Mouse (Mus musculus) heart, adult 2 months (tissue): ENCODE measurements at regions not wholly inside any gene's neighbourhood (a gene's known extent, or its start where the extent isn't known, plus 50 kb on each side); places are given as distances from the start of the nearest gene placed in this dataset.

ENCODE experiments used
- DNase-seq, 2 experiments: peaks; one replicate each; pipeline ENCODE4 v3.0.0; 2021
- H3K27ac ChIP-seq: fragments of 200-600 bp; 2 replicates; pipeline ENCODE4 v1.8.1; 2022
- H3K27me3 ChIP-seq: fragments of 200-500 bp; 2 replicates; pipeline ENCODE4 v1.6.1; 2012; ENCODE audit warnings: mild to moderate bottlenecking, low read length, inconsistent platforms, mixed read lengths; ENCODE audit not compliant: control insufficient read depth, insufficient read depth
- H3K36me3 ChIP-seq: fragments of 200-500 bp; 2 replicates; pipeline ENCODE4 v1.6.1; 2012; ENCODE audit warnings: low read length, inconsistent platforms; ENCODE audit not compliant: control insufficient read depth, insufficient read depth
- H3K4me1 ChIP-seq: fragments of 200-500 bp; 2 replicates; pipeline ENCODE4 v1.6.1; 2011; ENCODE audit warnings: low read length; ENCODE audit not compliant: control insufficient read depth, insufficient read depth
- H3K4me3 ChIP-seq: fragments of 200-600 bp; 2 replicates; pipeline ENCODE4 v1.8.1; 2022
- H3K79me2 ChIP-seq: fragments of 200-500 bp; replicated peaks from 2 replicates; pipeline ENCODE4 v1.6.1; 2012; ENCODE audit warnings: mild to moderate bottlenecking, inconsistent platforms, low read length, moderate library complexity, mixed read lengths; ENCODE audit not compliant: control insufficient read depth, insufficient read depth
- H3K9ac ChIP-seq: fragments of 200-500 bp; 2 replicates; pipeline ENCODE4 v1.6.1; 2012; ENCODE audit warnings: low read depth, mild to moderate bottlenecking, control low read depth, inconsistent platforms, low read length, mixed read lengths
- CTCF ChIP-seq: fragments of 200-600 bp; IDR thresholded peaks from 2 replicates; pipeline ENCODE4 v1.8.1; 2022; ENCODE audit warnings: antibody characterized with exemption, mild to moderate bottlenecking, moderate library complexity
- EP300 ChIP-seq: fragments of 200-500 bp; IDR thresholded peaks from 2 replicates; pipeline ENCODE4 v1.6.1; 2011; ENCODE audit warnings: low read depth, low read length, control low read depth; ENCODE audit not compliant: insufficient read depth
- POLR2A ChIP-seq: fragments of 200-500 bp; IDR thresholded peaks from 2 replicates; pipeline ENCODE4 v1.6.1; 2011; ENCODE audit warnings: mild to moderate bottlenecking, low read depth, low read length, control low read depth; ENCODE audit not compliant: insufficient read depth
- WGBS: fragments of 180-500 bp; shearing (Covaris S2); methylation state at CpG from one replicate; pipeline ENCODE4 v1.1.7; 2018; 5-methylcytosine and 5-hydroxymethylcytosine counted together
- intact Hi-C: fragments of 180-260 bp; cut with DNase I; formaldehyde crosslinking; loops from one replicate; pipeline ENCODE4 v1.15.1; 2025

GRCm38 (mm10) chr5:132843284-132843683 is 300.1 kb upstream of the Auts2 start:
- Histone ChIP-seq H3K36me3 (no peaks in the 10 kb centered on the region), H3K27me3 (no peaks in the 10 kb centered on the region), H3K4me1 (no peaks in the 10 kb centered on the region), H3K27ac (no peak overlapping the region), H3K4me3 (no peak overlapping the region), H3K79me2 (no peaks in the 10 kb centered on the region), H3K9ac (no peak overlapping the region)
- intact Hi-C loops: no loop called here
- TF ChIP-seq POLR2A (no peak), CTCF (no peak), EP300 (no peak)
- 39% methylated on average over 3 of the region's 3 CpGs for WGBS
- DNase-seq: no peak

DNA sequence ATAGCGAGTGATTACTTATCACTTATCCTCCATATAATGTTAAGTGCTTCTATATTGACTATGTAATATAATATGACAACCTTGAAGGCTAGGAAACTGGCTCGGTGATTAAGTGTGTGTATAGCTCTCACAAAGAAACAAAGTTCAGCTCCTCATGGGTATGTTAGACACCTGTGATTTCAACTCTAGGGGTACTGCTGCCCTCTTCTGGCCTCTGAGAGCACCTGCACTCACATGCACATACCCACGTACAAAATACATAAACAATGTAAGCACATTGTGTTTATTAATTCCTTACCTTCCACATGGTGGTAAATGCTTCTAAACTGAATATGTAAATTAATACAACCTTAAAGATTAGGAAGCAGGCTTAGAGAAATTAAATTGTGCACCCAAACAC is 298.6 kb upstream of the Auts2 start:
- Histone ChIP-seq H3K4me1 (no peaks in the 10 kb centered on the region), H3K4me3 (no peak overlapping the region), H3K9ac (no peak overlapping the region), H3K27me3 (no peaks in the 10 kb centered on the region), H3K27ac (no peak overlapping the region), H3K79me2 (no peaks in the 10 kb centered on the region), H3K36me3 (no peaks in the 10 kb centered on the region)
- DNase-seq: no peak
- no peak for TF ChIP-seq POLR2A
- TF ChIP-seq CTCF: peak; percentile 24
- WGBS: 93% methylated on average over 3 of the region's 3 CpGs
- intact Hi-C loops: no loop called here

- no peaks in the 10 kb centered on the region for H3K36me3 ChIP-seq
- no peaks in the 10 kb centered on the region for H3K79me2 ChIP-seq
- H3K9ac ChIP-seq: no peak overlapping the region
- no peaks in the 10 kb centered on the region for H3K4me1 ChIP-seq
- no peaks in the 10 kb centered on the region for H3K27me3 ChIP-seq
- TF ChIP-seq EP300 (no peak), CTCF (no peak), POLR2A (no peak)
- H3K27ac ChIP-seq: no peak overlapping the region
- 34% methylated on average over 2 of the region's 2 CpGs for WGBS
- DNase-seq: no peak
- H3K4me3 ChIP-seq: no peak overlapping the region
- intact Hi-C loops: no loop called here
Observed at GRCm38 (mm10) chr5:132837420-132837819, 294.3 kb upstream of the Auts2 start.

DNA sequence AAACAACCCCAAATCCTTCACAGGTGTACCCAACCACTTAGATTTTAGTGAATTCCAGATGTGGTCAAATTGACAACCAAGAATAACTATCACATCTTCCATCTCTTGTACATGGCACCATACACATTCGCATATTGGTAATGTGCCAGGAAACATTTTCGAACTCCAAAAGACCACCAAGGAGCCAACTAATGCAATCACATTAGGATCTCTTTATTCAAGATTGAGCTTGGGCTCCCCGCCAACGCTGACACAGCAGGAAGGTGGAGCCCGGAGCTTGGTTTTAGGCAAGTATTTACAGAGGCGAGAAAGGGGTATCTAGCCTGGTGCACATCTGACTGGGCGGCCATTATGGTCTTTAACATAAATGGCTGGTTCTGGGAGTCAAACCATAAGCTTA is 285.8 kb upstream of the Auts2 start:
- Histone ChIP-seq H3K4me3 (no peak overlapping the region), H3K27me3 (no peaks in the 10 kb centered on the region), H3K9ac (no peak overlapping the region), H3K79me2 (no peaks in the 10 kb centered on the region), H3K4me1 (no peaks in the 10 kb centered on the region), H3K27ac (no peak overlapping the region), H3K36me3 (no peaks in the 10 kb centered on the region)
- intact Hi-C loops: no loop called here
- WGBS: 83% methylated on average over 7 of the region's 7 CpGs
- no peak for DNase-seq
- no peak for TF ChIP-seq POLR2A
- TF ChIP-seq EP300: no peak
- no peak for TF ChIP-seq CTCF

DNA sequence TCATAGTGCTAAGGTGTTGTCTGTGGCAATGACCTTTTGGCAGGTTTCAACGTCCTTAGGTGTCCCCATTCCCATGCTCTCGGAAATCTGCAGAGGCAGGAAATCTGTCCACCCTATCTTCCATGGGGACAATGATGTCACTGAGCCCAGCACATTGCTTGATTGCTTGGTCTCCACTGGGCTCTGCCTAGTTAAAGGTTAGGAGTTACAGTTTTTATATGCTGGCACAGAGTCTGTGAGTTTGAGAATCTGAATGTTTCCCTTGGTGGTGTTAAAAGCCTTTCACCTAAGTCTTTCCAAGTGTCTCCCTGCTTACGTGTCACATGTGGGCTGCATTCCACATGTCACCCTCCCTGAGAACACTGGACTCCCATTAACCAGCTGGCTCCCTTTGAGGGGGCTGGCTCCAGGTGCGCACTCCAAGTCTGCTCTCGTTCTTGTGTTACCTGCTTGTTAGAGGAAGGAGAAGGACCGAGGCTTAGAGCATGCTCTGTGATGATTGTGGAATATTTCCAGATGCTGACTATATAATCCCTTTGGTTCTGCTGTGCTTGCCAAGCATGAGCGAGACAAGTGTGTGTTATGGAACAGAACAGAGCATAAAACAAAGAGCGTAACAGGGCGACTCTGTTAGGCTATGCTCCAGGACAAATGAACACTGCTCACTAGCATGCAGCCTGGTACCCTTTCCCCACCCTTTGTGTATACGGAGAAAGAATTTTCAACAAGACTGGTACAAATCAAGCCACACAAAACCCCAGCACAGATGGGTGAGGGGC is 284.6 kb upstream of the Auts2 start:
- WGBS: 76% methylated on average over 10 of the region's 10 CpGs
- Histone ChIP-seq H3K27me3 (no peaks in the 10 kb centered on the region), H3K9ac (no peak overlapping the region), H3K4me1 (no peaks in the 10 kb centered on the region), H3K4me3 (no peak overlapping the region), H3K27ac (no peak overlapping the region), H3K79me2 (no peaks in the 10 kb centered on the region), H3K36me3 (no peaks in the 10 kb centered on the region)
- intact Hi-C loops: no loop called here
- DNase-seq: no peak
- TF ChIP-seq EP300 (no peak), POLR2A (no peak), CTCF (no peak)

GRCm38 (mm10) chr5:132826009-132826408 is 282.9 kb upstream of the Auts2 start:
- DNase-seq: peak; percentile 19 to 26
- Histone ChIP-seq H3K4me1 (no peaks in the 10 kb centered on the region), H3K27me3 (no peaks in the 10 kb centered on the region), H3K79me2 (no peaks in the 10 kb centered on the region), H3K36me3 (no peaks in the 10 kb centered on the region), H3K4me3 (no peak overlapping the region), H3K9ac (no peak overlapping the region), H3K27ac (no peak overlapping the region)
- intact Hi-C loops: no loop called here
- WGBS: 79% methylated on average over 5 of the region's 5 CpGs
- no peak for TF ChIP-seq POLR2A
- no peak for TF ChIP-seq CTCF
- TF ChIP-seq EP300: no peak
